Mouse (Mus musculus) neural tube, embryonic 14.5 days (tissue): ENCODE measurements around the gene Vpreb1. TPM values are rescaled to one million over a fixed set of nuclear protein-coding genes. Genes with fewer than 3 reads are reported as not detected.
"Not testable (repeated sequence)": the region's sequence is repeated elsewhere in the genome, so short reads cannot be mapped to it uniquely, and the experiment has no call there.

ENCODE experiments used
- ATAC-seq: fragments of 200-750 bp; cut with Nextera tagmentation; 2 replicates; pipeline ENCODE4 v1.8.0; 2017; ENCODE audit warnings: low read depth, mild to moderate bottlenecking, moderate TSS enrichment, moderate library complexity
- H3K27ac ChIP-seq: fragments of 300-500 bp; sonication (generic); 2 replicates; pipeline ENCODE4 v1.5.1; 2014; ENCODE audit warnings: low read depth, mild to moderate bottlenecking, control low read depth, low read length, moderate library complexity, mixed read lengths
- H3K27me3 ChIP-seq: fragments of 300-500 bp; sonication (generic); 2 replicates; pipeline ENCODE4 v1.6.1; 2014; ENCODE audit warnings: low read length; ENCODE audit not compliant: control insufficient read depth, insufficient read depth
- H3K36me3 ChIP-seq: fragments of 300-500 bp; sonication (generic); 2 replicates; pipeline ENCODE4 v1.6.1; 2014; ENCODE audit warnings: low read length, mixed read lengths; ENCODE audit not compliant: control insufficient read depth, insufficient read depth
- H3K4me1 ChIP-seq: fragments of 300-500 bp; sonication (generic); 2 replicates; pipeline ENCODE4 v1.6.1; 2014; ENCODE audit warnings: low read length; ENCODE audit not compliant: control insufficient read depth, insufficient read depth
- H3K4me2 ChIP-seq: fragments of 300-500 bp; sonication (generic); 2 replicates; pipeline ENCODE4 v1.6.1; 2014; ENCODE audit warnings: mild to moderate bottlenecking, low read depth, low read length, control low read depth
- H3K4me3 ChIP-seq: fragments of 300-500 bp; sonication (generic); 2 replicates; pipeline ENCODE4 v1.5.1; 2014; ENCODE audit warnings: low read depth, low read length, control low read depth, mixed read lengths
- H3K9ac ChIP-seq: fragments of 300-500 bp; sonication (generic); replicated peaks from 2 replicates; pipeline ENCODE4 v1.6.1; 2014; ENCODE audit warnings: low read depth, mild to moderate bottlenecking, control low read depth, low read length, mixed read lengths
- H3K9me3 ChIP-seq: fragments of 300-500 bp; sonication (generic); 2 replicates; pipeline ENCODE4 v1.6.1; 2016; ENCODE audit warnings: low read length; ENCODE audit not compliant: control insufficient read depth
- WGBS: fragments of 180-500 bp; shearing (Covaris S2); extraction: QIAGEN DNeasy Blood & Tissue Kit; methylation state at CpG from one replicate; pipeline ENCODE4 v1.1.7; 2014; 5-methylcytosine and 5-hydroxymethylcytosine counted together
- polyA plus RNA-seq: library from polyadenylated mRNA; unstranded; fragments of >200 nt; fragmentation: Nextera tagmentation; extraction: Ambion mirVana; gene quantifications from 2 replicates; pipeline ENCODE4 v1.2.1, GENCODE M21; 2014

The Vpreb1 gene
- polyA plus RNA-seq, 1 experiment from 2014 or later: not detected

GRCm38 (mm10) chr16:16862288-16862687 lies 8.4 kb downstream of the Vpreb1 start:
- H3K4me3 ChIP-seq: no peak overlapping the region
- H3K9ac ChIP-seq: no peak overlapping the region
- 77% methylated on average over 3 of the region's 3 CpGs for WGBS
- ATAC-seq: no peak
- H3K9me3 ChIP-seq: no peaks in the 10 kb centered on the region
- no peaks in the 10 kb centered on the region for H3K36me3 ChIP-seq
- H3K4me2 ChIP-seq: no peak overlapping the region
- no peaks in the 10 kb centered on the region for H3K4me1 ChIP-seq
- no peaks in the 10 kb centered on the region for H3K27me3 ChIP-seq
- no peak overlapping the region for H3K27ac ChIP-seq

DNA sequence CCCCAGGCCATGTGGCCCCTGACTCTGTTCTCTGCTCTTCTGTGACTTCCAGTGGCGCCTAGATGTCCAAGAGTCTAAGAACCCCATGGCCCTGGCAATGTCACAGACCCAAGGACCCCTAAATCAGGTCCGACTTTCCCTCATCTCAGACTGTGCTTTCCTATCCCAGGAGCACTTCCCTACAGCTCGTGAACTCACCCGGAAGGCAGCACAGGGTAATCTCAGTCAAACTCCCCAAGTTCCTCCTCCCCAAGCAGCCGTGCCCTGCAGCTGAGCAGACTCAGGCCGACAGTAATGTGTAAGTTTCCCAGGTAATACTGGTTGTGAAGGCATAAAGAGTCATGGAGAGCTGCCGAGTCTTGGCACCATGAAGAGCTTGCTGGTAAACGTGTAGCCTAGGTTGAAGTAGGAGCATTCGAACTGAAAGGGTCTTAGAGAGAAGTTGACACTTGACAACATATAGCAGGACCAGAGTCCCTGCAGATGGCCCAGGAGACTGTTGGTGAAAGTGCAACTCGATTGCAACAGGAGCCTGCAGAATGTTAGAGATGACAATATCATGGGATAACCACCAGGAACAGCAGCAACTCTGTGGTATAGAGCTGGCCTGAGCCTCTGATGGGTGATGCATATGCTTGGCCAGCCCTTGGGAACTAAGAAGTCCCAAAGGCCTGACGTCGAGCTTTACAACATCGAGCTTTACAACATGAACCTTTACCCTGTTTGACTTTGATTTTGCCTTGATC lies 13.7 kb downstream of the Vpreb1 start:
- Histone ChIP-seq H3K36me3 (no peaks in the 10 kb centered on the region), H3K4me1 (no peaks in the 10 kb centered on the region), H3K9me3 (no peaks in the 10 kb centered on the region), H3K27me3 (no peaks in the 10 kb centered on the region), H3K4me2 (no peak overlapping the region), H3K9ac (no peak overlapping the region), H3K4me3 (no peak overlapping the region), H3K27ac (no peak overlapping the region)
- WGBS: 82% methylated on average over 13 of the region's 13 CpGs
- ATAC-seq: no peak

GRCm38 (mm10) chr16:16856054-16856453 lies 14.6 kb downstream of the Vpreb1 start:
- not testable (repeated sequence) for H3K4me2 ChIP-seq, H3K9ac ChIP-seq, H3K27me3 ChIP-seq, ATAC-seq, H3K9me3 ChIP-seq, H3K4me1 ChIP-seq, H3K36me3 ChIP-seq, H3K27ac ChIP-seq, H3K4me3 ChIP-seq
- 85% methylated on average over 9 of the region's 9 CpGs for WGBS

GRCm38 (mm10) chr16:16855541-16855940 lies 15.1 kb downstream of the Vpreb1 start:
- ATAC-seq: no peak
- no peaks in the 10 kb centered on the region for H3K27me3 ChIP-seq

DNA sequence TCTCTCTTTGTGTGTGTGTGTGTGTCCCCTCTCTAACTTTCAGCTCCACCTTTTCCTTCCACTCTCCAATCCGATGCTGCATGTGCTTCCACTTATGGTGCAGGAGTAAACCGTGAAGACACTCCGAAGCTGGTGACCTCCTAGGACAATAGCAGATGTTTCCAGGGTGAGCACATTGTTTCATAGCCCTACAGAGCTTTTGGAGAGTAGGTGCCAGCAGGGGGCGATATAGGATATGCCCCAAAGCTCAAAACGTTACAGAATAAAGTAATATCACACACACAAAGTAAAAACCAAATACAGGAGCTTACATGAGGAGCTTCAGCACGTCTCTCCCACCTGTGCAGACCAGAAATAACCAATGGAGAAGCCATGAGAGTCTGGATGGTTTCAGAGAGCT lies 15.8 kb downstream of the Vpreb1 start:
- no peaks in the 10 kb centered on the region for H3K36me3 ChIP-seq
- no peaks in the 10 kb centered on the region for H3K4me1 ChIP-seq
- H3K4me2 ChIP-seq: no peak overlapping the region
- no peak overlapping the region for H3K4me3 ChIP-seq
- WGBS: 39% methylated on average over 6 of the region's 6 CpGs
- no peak overlapping the region for H3K9ac ChIP-seq
- H3K27ac ChIP-seq: no peak overlapping the region
- no peaks in the 10 kb centered on the region for H3K27me3 ChIP-seq
- no peaks in the 10 kb centered on the region for H3K9me3 ChIP-seq
- no peak for ATAC-seq

More at GRCm38 (mm10) chr16:16855541-16855940, 15.1 kb downstream of the Vpreb1 start:
- no peaks in the 10 kb centered on the region for H3K4me1 ChIP-seq
- H3K9ac ChIP-seq: no peak overlapping the region
- H3K36me3 ChIP-seq: no peaks in the 10 kb centered on the region
- H3K4me3 ChIP-seq: no peak overlapping the region
- no peaks in the 10 kb centered on the region for H3K9me3 ChIP-seq
- H3K4me2 ChIP-seq: no peak overlapping the region
- WGBS: 97% methylated on average over 1 of the region's 1 CpGs
- no peak overlapping the region for H3K27ac ChIP-seq

DNA sequence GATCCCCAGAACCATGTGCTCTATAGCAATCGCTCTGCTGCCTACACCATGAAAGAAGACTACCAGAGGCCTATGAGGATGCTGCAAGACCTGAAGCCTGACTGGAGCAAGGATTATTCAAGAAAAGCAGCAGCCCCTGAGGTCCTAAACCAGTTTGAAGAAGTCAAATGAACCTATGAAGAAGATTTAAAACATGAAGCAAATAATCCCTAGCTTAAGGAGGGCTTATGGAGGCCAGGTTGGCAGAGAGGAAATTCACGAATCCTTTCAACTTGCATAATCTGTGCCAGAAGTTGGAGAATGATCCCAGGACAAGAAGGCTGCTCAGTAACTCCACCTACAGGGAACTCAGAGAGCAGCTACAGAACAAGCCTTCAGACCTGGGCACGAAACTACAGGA lies 18.2 kb downstream of the Vpreb1 start:
- Histone ChIP-seq H3K27me3 (no peaks in the 10 kb centered on the region), H3K9me3 (no peaks in the 10 kb centered on the region), H3K4me2 (no peak overlapping the region), H3K27ac (no peak overlapping the region), H3K4me3 (no peak overlapping the region), H3K36me3 (no peaks in the 10 kb centered on the region), H3K4me1 (no peaks in the 10 kb centered on the region), H3K9ac (no peak overlapping the region)
- WGBS: 86% methylated on average over 3 of the region's 3 CpGs
- ATAC-seq: no peak

DNA sequence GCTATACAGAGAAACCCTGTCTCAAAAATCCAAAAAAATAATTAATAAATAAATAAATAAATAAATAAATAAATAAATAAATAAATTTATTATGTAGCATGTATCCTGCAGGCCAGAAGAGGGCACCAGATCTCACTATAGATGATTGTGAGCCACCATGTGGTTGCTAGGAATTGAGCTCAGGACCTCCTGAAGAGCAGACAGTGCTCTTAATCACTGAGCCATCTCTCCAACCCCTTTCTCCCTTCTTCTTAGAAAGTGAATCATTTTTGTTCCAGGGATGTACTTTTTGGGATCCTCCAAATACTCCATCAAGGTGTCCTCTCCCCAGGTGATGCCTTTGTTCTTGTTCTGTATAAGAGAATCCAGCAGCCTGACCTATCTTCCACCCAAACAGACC lies 21.4 kb downstream of the Vpreb1 start:
- no peak overlapping the region for H3K9ac ChIP-seq
- H3K9me3 ChIP-seq: no peaks in the 10 kb centered on the region
- H3K4me3 ChIP-seq: no peak overlapping the region
- H3K36me3 ChIP-seq: no peaks in the 10 kb centered on the region
- H3K4me2 ChIP-seq: no peak overlapping the region
- H3K4me1 ChIP-seq: no peaks in the 10 kb centered on the region
- ATAC-seq: no peak
- no peak overlapping the region for H3K27ac ChIP-seq
- no peaks in the 10 kb centered on the region for H3K27me3 ChIP-seq

DNA sequence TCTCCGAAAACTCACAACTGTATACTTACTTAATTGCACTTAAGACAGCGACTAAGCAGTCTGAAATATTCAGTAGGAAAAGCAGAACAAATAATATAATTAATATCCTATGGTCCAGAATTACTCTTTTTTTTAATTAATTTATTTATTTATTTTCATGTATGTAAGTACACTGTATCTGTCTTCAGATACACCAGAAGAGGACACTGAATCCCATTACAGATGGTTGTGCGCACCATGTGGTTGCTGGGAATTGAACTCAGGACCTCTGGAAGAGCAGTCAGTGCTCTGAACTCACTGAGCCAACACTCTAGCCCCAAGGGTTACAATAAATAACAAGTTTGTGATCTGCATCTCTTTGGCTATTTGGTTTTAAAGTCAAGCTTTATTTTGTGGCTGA lies 41.0 kb downstream of the Vpreb1 start:
- Histone ChIP-seq H3K36me3 (no peaks in the 10 kb centered on the region), H3K4me2 (peak overlapping the region; percentile 69; the same call in 1 of the 2 replicates), H3K9ac (no peak overlapping the region), H3K27ac (no peak overlapping the region), H3K27me3 (no peaks in the 10 kb centered on the region), H3K9me3 (no peaks in the 10 kb centered on the region), H3K4me1 (no peaks in the 10 kb centered on the region), H3K4me3 (peak overlapping the region; percentile 50; the same call in 1 of the 2 replicates)
- whole genome bisulfite sequencing: 88% methylated on average over 3 of the region's 3 CpGs
- ATAC-seq: 0 out of 2 replicates have a peak, but pooled peaks have one; percentile 36

GRCm38 (mm10) chr16:16828757-16829615 lies 41.7 kb downstream of the Vpreb1 start, which contains the start of gene Spag6l:
Gene Spag6l, minus strand, starts transcription at chr16:16829456.
- H3K27ac ChIP-seq: no peak within 1 kb of the TSS
- H3K27me3 ChIP-seq: no peaks in the 10 kb centered on the region
- peak; percentile 98 for ATAC-seq
- peak within 1 kb of the TSS; percentile 54 for H3K9ac ChIP-seq
- H3K4me1 ChIP-seq: no peaks in the 10 kb centered on the region
- 10% methylated on average over 33 of the region's 33 CpGs for WGBS
- H3K4me3 ChIP-seq: peak within 1 kb of the TSS; percentile 50
- H3K36me3 ChIP-seq: no peaks in the 10 kb centered on the region
- peak within 1 kb of the TSS; percentile 69 for H3K4me2 ChIP-seq
- no peaks in the 10 kb centered on the region for H3K9me3 ChIP-seq
